Mouse (Mus musculus) intestine, embryonic 15.5 days (tissue): ENCODE results near the gene Rpl13. TPM values are rescaled to one million over a fixed set of nuclear protein-coding genes. Genes with fewer than 3 reads are reported as not detected.

ENCODE experiments used
- ATAC-seq: fragments of 200-750 bp; cut with Nextera tagmentation; 2 replicates; pipeline ENCODE4 v1.8.0; 2017; ENCODE audit warnings: moderate TSS enrichment, moderate library complexity
- H3K27ac ChIP-seq: fragments of 300-500 bp; sonication (generic); 2 replicates; pipeline ENCODE4 v1.5.1; 2015; ENCODE audit warnings: mild to moderate bottlenecking, inconsistent platforms
- H3K27me3 ChIP-seq: fragments of 300-500 bp; sonication (generic); replicated peaks from 2 replicates; pipeline ENCODE4 v1.6.1; 2015; ENCODE audit warnings: inconsistent platforms
- H3K36me3 ChIP-seq: fragments of 300-500 bp; sonication (generic); 2 replicates; pipeline ENCODE4 v1.6.1; 2015; ENCODE audit warnings: inconsistent platforms
- H3K4me1 ChIP-seq: fragments of 300-500 bp; sonication (generic); replicated peaks from 2 replicates; pipeline ENCODE4 v1.6.1; 2015; ENCODE audit warnings: inconsistent platforms
- H3K4me2 ChIP-seq: fragments of 300-500 bp; sonication (generic); replicated peaks from 2 replicates; pipeline ENCODE4 v1.6.1; 2015; ENCODE audit warnings: mild to moderate bottlenecking, inconsistent platforms
- H3K4me3 ChIP-seq: fragments of 300-500 bp; sonication (generic); replicated peaks from 2 replicates; pipeline ENCODE4 v1.5.1; 2015; ENCODE audit warnings: inconsistent platforms
- H3K9ac ChIP-seq: fragments of 300-500 bp; sonication (generic); 2 replicates; pipeline ENCODE4 v1.6.1; 2015; ENCODE audit warnings: inconsistent platforms
- H3K9me3 ChIP-seq: fragments of 300-500 bp; sonication (generic); 2 replicates; pipeline ENCODE4 v1.6.1; 2016; ENCODE audit warnings: inconsistent platforms
- WGBS: fragments of 180-500 bp; shearing (Covaris S2); methylation state at CpG from one replicate; pipeline ENCODE4 v1.1.7; 2015; 5-methylcytosine and 5-hydroxymethylcytosine counted together
- polyA plus RNA-seq: library from polyadenylated mRNA; unstranded; fragments of >200 nt; fragmentation: Nextera tagmentation; extraction: Ambion mirVana; gene quantifications from 2 replicates; pipeline ENCODE4 v1.2.1, GENCODE M21; 2015

Rpl13 gene
- polyA plus RNA-seq: 1,399 and 1,578 TPM in 2 replicates

GRCm38 (mm10) chr8:123101735-123102685 lies at the start of gene Rpl13:
Gene Rpl13 (plus strand): TSS chr8:123102350.
- peaks cover 18% of the 10 kb centered on the region for H3K36me3 ChIP-seq
- WGBS: under 1% methylated on average over 56 of the region's 56 CpGs
- H3K4me3 ChIP-seq: peak within 1 kb of the TSS; percentile 75

GRCm38 (mm10) chr8:123062721-123063120 lies 39.4 kb upstream of the Rpl13 start, which contains the start of gene Spg7:
Gene Spg7 (plus strand): TSS chr8:123062942.
- H3K27ac ChIP-seq: no peak within 1 kb of the TSS
- peaks cover 17% of the 10 kb centered on the region for H3K4me1 ChIP-seq
- H3K4me2 ChIP-seq: no peak within 1 kb of the TSS
- WGBS: 67% methylated on average over 7 of the region's 7 CpGs
- H3K36me3 ChIP-seq: no peaks in the 10 kb centered on the region
- H3K9ac ChIP-seq: no peak within 1 kb of the TSS
- no peak within 1 kb of the TSS for H3K4me3 ChIP-seq
- no peak for ATAC-seq
- no peaks in the 10 kb centered on the region for H3K27me3 ChIP-seq
- no peaks in the 10 kb centered on the region for H3K9me3 ChIP-seq

More at GRCm38 (mm10) chr8:123101735-123102685, at the start of gene Rpl13:
- no peaks in the 10 kb centered on the region for H3K9me3 ChIP-seq
- ATAC-seq: peak; percentile 96
- H3K27ac ChIP-seq: peak within 1 kb of the TSS; percentile 96
- peaks cover 9% of the 10 kb centered on the region for H3K4me1 ChIP-seq
- peak within 1 kb of the TSS; percentile 84 for H3K4me2 ChIP-seq
- no peaks in the 10 kb centered on the region for H3K27me3 ChIP-seq
- peak within 1 kb of the TSS; percentile 93 for H3K9ac ChIP-seq

- ATAC-seq: no peak
- Histone ChIP-seq H3K4me2 (peak overlapping the region; percentile 66; the same call in 1 of the 2 replicates), H3K9ac (no peak overlapping the region), H3K36me3 (no peaks in the 10 kb centered on the region), H3K27ac (no peak overlapping the region), H3K27me3 (no peaks in the 10 kb centered on the region), H3K9me3 (no peaks in the 10 kb centered on the region), H3K4me3 (no peak overlapping the region), H3K4me1 (peaks cover 17% of the 10 kb centered on the region)
- WGBS: 81% methylated on average over 4 of the region's 4 CpGs
Measured at GRCm38 (mm10) chr8:123064072-123064471, 38.1 kb upstream of the Rpl13 start.

- Histone ChIP-seq H3K4me3 (peak overlapping the region; percentile 96), H3K27me3 (no peaks in the 10 kb centered on the region), H3K9ac (peak overlapping the region; percentile 94), H3K27ac (peak overlapping the region; percentile 92), H3K9me3 (no peaks in the 10 kb centered on the region), H3K4me2 (peak overlapping the region; percentile 66), H3K4me1 (peaks cover 17% of the 10 kb centered on the region), H3K36me3 (no peaks in the 10 kb centered on the region)
- peak; percentile 44 for ATAC-seq
- under 1% methylated on average over 14 of the region's 14 CpGs for WGBS
Measured at GRCm38 (mm10) chr8:123064809-123065213, 37.3 kb upstream of the Rpl13 start.

DNA sequence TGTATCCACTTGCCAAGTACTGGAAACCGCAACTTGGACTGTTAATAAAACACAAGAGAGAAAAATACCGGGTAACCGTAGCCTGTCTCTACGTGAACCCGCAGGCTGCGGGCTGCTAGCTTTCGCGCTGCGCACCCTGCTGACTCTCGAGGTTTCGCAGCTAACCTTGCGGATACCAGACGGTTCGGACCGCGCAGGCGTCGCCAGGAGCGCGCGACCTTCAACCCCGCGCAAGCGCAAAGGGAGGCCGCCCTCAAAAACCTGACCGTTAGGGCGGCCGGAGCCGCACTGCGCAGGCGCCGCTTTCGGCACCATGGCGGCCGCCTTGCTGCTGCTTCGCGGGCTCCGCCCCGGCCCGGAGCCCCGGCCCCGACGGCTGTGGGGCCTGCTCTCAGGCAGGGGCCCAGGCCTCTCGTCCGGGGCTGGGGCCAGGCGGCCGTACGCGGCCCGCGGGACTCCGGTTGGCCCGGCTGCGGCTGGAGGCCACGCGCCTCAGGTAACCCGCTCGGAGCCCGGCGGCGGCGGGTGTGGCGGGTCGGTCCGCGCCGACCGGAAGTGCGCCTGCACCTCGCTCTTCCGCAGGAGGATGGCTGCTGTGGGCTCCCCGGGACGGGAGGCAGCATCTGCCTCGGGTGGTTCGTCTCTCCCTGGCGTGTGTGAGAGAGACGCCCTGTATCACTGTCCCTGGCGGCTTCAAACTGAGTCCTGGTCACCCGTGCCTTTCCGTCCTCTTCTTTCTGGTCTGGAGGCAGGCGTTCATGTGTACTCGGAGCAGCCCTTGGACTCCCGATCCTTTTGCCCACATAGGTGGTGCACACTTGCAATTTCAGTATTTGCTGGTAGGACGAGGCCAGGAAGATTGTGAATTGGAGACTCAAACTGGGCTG lies 36.7 kb upstream of the Rpl13 start:
- peak overlapping the region; percentile 92 for H3K27ac ChIP-seq
- peak overlapping the region; percentile 66 for H3K4me2 ChIP-seq
- H3K4me1 ChIP-seq: peaks cover 17% of the 10 kb centered on the region
- under 1% methylated on average over 84 of the region's 84 CpGs for WGBS
- peak overlapping the region; percentile 96 for H3K4me3 ChIP-seq
- no peaks in the 10 kb centered on the region for H3K27me3 ChIP-seq
- H3K9me3 ChIP-seq: no peaks in the 10 kb centered on the region
- H3K9ac ChIP-seq: peak overlapping the region; percentile 94
- no peaks in the 10 kb centered on the region for H3K36me3 ChIP-seq
- peak; percentile 99 for ATAC-seq

GRCm38 (mm10) chr8:123066101-123066683 lies 36.0 kb upstream of the Rpl13 start:
- Histone ChIP-seq H3K4me2 (peak overlapping the region; percentile 66), H3K36me3 (no peaks in the 10 kb centered on the region; the same call in 1 of the 2 replicates), H3K9ac (peak overlapping the region; percentile 94), H3K4me1 (peaks cover 17% of the 10 kb centered on the region), H3K4me3 (peak overlapping the region; percentile 96), H3K27ac (peak overlapping the region; percentile 92), H3K27me3 (no peaks in the 10 kb centered on the region), H3K9me3 (no peaks in the 10 kb centered on the region)
- 32% methylated on average over 7 of the region's 7 CpGs for WGBS
- ATAC-seq: no peak

DNA sequence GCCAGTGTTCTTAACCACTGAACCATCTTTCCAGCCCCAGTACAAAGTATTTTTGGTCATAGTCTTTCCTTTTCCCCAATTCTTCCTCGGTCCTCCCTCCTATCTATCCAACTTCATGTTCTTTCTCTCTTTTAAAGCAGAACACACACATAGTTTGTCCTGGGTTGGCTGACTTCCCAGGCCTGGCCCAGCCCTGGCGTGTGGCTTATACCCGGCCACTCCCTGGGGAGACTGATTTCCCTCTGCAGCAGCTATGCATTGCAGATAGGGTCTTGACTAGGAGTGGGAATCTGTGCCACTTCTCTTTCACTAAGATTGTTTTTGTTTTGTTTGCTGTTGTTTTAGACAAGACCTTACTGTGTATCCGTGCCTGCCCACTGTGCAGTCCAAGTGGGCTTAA lies 31.0 kb upstream of the Rpl13 start:
- WGBS: 69% methylated on average over 4 of the region's 4 CpGs
- Histone ChIP-seq H3K36me3 (peaks cover 10% of the 10 kb centered on the region), H3K9ac (no peak overlapping the region), H3K4me2 (no peak overlapping the region), H3K27ac (no peak overlapping the region), H3K4me1 (peaks cover 7% of the 10 kb centered on the region), H3K4me3 (no peak overlapping the region), H3K27me3 (no peaks in the 10 kb centered on the region), H3K9me3 (no peaks in the 10 kb centered on the region)
- no peak for ATAC-seq

DNA sequence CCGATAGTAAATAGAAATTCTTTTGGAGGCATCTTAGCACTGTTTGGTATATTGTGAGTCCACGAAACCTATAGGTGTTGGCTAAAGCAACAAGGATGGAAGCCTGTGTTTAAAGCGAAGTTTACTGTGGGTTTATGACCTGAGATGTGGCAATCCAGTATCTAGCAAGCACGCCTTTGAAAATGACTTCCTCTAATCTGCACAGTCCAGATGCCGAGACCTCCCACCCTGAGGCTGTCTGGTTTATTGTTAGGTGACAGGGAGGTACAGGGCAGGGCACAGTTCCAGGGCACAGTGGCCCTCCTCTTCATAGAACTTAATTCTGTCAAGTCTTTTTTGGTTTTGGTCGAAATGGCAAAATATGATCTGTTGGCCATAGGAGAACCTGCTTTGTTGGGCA lies 24.9 kb upstream of the Rpl13 start:
- Histone ChIP-seq H3K27ac (no peak overlapping the region), H3K4me3 (no peak overlapping the region), H3K9me3 (no peaks in the 10 kb centered on the region), H3K27me3 (no peaks in the 10 kb centered on the region), H3K36me3 (peaks cover 33% of the 10 kb centered on the region), H3K4me2 (no peak overlapping the region), H3K4me1 (no peaks in the 10 kb centered on the region), H3K9ac (no peak overlapping the region)
- ATAC-seq: peak; percentile 75; the same call in 1 of the 2 replicates
- 75% methylated on average over 6 of the region's 6 CpGs for WGBS

DNA sequence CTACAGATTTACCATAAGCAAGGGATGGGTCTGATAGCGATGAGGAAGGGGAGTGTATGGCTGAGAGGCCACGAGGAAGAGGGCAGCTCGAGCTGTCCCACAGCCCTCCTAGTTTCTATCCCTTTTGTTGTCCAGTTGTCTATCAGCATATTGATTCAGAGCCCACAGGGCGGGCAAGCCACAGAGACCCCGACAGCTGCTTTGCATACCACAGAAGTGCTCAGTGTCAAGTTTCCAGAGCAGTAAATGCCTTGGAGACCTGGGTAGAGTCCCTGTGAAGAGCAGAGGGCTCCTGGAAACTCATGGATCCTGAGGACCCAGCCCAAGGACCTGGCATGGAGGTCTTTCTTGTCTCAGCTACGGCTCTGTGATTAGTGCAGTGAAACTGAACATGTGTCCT lies 19.2 kb upstream of the Rpl13 start:
- no peak for ATAC-seq
- no peaks in the 10 kb centered on the region for H3K27me3 ChIP-seq
- WGBS: 85% methylated on average over 6 of the region's 6 CpGs
- no peaks in the 10 kb centered on the region for H3K9me3 ChIP-seq
- peaks cover 49% of the 10 kb centered on the region for H3K36me3 ChIP-seq
- no peak overlapping the region for H3K4me2 ChIP-seq
- H3K27ac ChIP-seq: no peak overlapping the region
- H3K9ac ChIP-seq: no peak overlapping the region
- no peak overlapping the region for H3K4me3 ChIP-seq
- H3K4me1 ChIP-seq: no peaks in the 10 kb centered on the region

- no peaks in the 10 kb centered on the region for H3K9me3 ChIP-seq
- no peak overlapping the region for H3K9ac ChIP-seq
- H3K27ac ChIP-seq: no peak overlapping the region
- WGBS: 86% methylated on average over 12 of the region's 12 CpGs
- H3K36me3 ChIP-seq: peaks cover 54% of the 10 kb centered on the region
- no peak for ATAC-seq
- H3K27me3 ChIP-seq: no peaks in the 10 kb centered on the region
- H3K4me3 ChIP-seq: no peak overlapping the region
- no peak overlapping the region for H3K4me2 ChIP-seq
- H3K4me1 ChIP-seq: no peaks in the 10 kb centered on the region
Measured at GRCm38 (mm10) chr8:123083610-123084009, 18.5 kb upstream of the Rpl13 start.

- Histone ChIP-seq H3K9me3 (no peaks in the 10 kb centered on the region), H3K4me1 (no peaks in the 10 kb centered on the region), H3K4me3 (no peak overlapping the region), H3K27me3 (no peaks in the 10 kb centered on the region), H3K36me3 (peaks cover 60% of the 10 kb centered on the region), H3K27ac (no peak overlapping the region), H3K9ac (no peak overlapping the region), H3K4me2 (no peak overlapping the region)
- no peak for ATAC-seq
- 88% methylated on average over 9 of the region's 9 CpGs for WGBS
Measured at GRCm38 (mm10) chr8:123087289-123087688, 14.9 kb upstream of the Rpl13 start.
